Mouse (Mus musculus) heart, adult 2 months (tissue): ENCODE measurements around the gene Pyroxd2.

ENCODE experiments used
- CTCF ChIP-seq: fragments of 200-600 bp; IDR thresholded peaks from 2 replicates; pipeline ENCODE4 v1.8.1; 2022; ENCODE audit warnings: antibody characterized with exemption, mild to moderate bottlenecking, moderate library complexity
- EP300 ChIP-seq: fragments of 200-500 bp; IDR thresholded peaks from 2 replicates; pipeline ENCODE4 v1.6.1; 2011; ENCODE audit warnings: low read depth, low read length, control low read depth; ENCODE audit not compliant: insufficient read depth
- POLR2A ChIP-seq: fragments of 200-500 bp; IDR thresholded peaks from 2 replicates; pipeline ENCODE4 v1.6.1; 2011; ENCODE audit warnings: mild to moderate bottlenecking, low read depth, low read length, control low read depth; ENCODE audit not compliant: insufficient read depth

- no peak for TF ChIP-seq CTCF
- no peak for TF ChIP-seq EP300
- no peak for TF ChIP-seq POLR2A
Observed at GRCm38 (mm10) chr19:42717668-42718067, 34.9 kb downstream of the Pyroxd2 start.
